Mouse (Mus musculus) MEL (cell line): ENCODE results near the gene Xbp1.

Experiments
- CHD2 ChIP-seq: IDR thresholded peaks from 2 replicates; pipeline ENCODE4 v1.6.1; 2011; ENCODE audit warnings: low read length, improper control_type of control experiment
- EP300 ChIP-seq, 2 experiments: IDR thresholded peaks; 2 replicates each; pipeline ENCODE4 v1.6.1; 2011; ENCODE audit warnings: improper control_type of control experiment in 2 of 2, low read length in 2 of 2, low read depth in 1 of 2, mild to moderate bottlenecking in 1 of 2
- TCF12 ChIP-seq: IDR thresholded peaks from 2 replicates; pipeline ENCODE4 v1.6.1; 2014; ENCODE audit warnings: low read depth, mild to moderate bottlenecking, inconsistent platforms, low read length, improper control_type of control experiment, moderate library complexity
- UBTF ChIP-seq: IDR thresholded peaks from 2 replicates; pipeline ENCODE4 v1.6.1; 2012; ENCODE audit warnings: low read depth, mild to moderate bottlenecking, inconsistent platforms, low read length, improper control_type of control experiment, moderate library complexity, borderline replicate concordance; ENCODE audit not compliant: insufficient read depth
- ZC3H11A ChIP-seq: IDR thresholded peaks from 2 replicates; pipeline ENCODE4 v1.6.1; 2012; ENCODE audit warnings: low read depth, mild to moderate bottlenecking, inconsistent platforms, low read length, improper control_type of control experiment

GRCm38 (mm10) chr11:5512961-5513360 is 7.5 kb upstream of the Xbp1 start:
- no peak for TF ChIP-seq CHD2
- no peak for TF ChIP-seq EP300 (IDR thresholded peaks at IDR 0.05; ENCODE audit: low read depth in 1 of 2, low read length in 2 of 2)
- TF ChIP-seq TCF12: no peak
- TF ChIP-seq UBTF: no peak
- TF ChIP-seq ZC3H11A: no peak
